In the genomic region with DNA sequence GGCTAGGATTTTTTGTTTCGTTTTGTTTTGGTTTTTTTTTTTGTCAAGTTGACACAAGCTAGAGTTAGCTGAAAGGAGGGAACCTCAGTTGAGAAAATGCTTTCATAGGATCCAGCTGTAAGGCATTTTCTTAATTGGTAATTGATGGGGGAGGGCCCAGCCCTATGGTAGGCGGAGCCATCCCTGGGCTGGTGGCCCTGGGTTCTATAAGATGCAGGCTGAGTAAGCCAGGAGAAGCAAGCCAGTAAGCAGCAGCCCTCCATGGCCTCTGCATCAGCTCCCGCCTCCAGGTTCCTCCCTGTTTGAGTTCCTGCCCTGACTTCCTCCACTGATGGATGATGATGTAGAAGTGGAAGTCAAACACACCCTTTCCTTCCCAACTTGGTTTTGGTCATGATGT, we compare ENCODE assay signal across 19 mouse cellular contexts. TPM values are rescaled to one million over a fixed set of nuclear protein-coding genes. Genes with fewer than 3 reads are reported as not detected.
"Had no signal": no experiment of that assay in that cellular context is flagged by ENCODE, and none has a peak within 500 bp of the region (broad histone marks: within the 10 kb centered on the region; RNA-seq: fewer than 3 reads in every experiment).

No protein-coding gene starts in this region.

- H3K27me3 ChIP-seq: lung, embryonic 15.5 days; neural tube, embryonic 13.5 days had no signal

- H3K4me3 ChIP-seq: layer of hippocampus, adult 2 months; left cerebral cortex, adult 2 months; liver, embryonic 13.5 days; lung, embryonic 15.5 days; megakaryocyte, embryonic 14.5 days; midbrain, embryonic 10.5 days; midbrain, embryonic 13.5 days; myocyte; neural tube, embryonic 13.5 days had no signal

- DNase-seq: kidney, adult 9 months; kidney, postnatal 14 days; layer of hippocampus, postnatal 36 days; liver, embryonic 13.5 days; lung, postnatal 10 days; lung, postnatal 36 days; right cerebral cortex, postnatal 25 days; thymus, adult 18-20 months; thymus, postnatal 4 days had no signal

- H3K9ac ChIP-seq: liver, embryonic 13.5 days; lung, embryonic 15.5 days; midbrain, embryonic 13.5 days; neural tube, embryonic 13.5 days had no signal

- H3K4me2 ChIP-seq: liver, embryonic 13.5 days; lung, embryonic 15.5 days; midbrain, embryonic 13.5 days; neural tube, embryonic 13.5 days had no signal

- ATAC-seq: midbrain, embryonic 13.5 days; midbrain, embryonic 16.5 days had no signal

- H3K27ac ChIP-seq: layer of hippocampus, adult 2 months; left cerebral cortex, adult 2 months; liver, embryonic 13.5 days; lung, embryonic 15.5 days; midbrain, embryonic 10.5 days; midbrain, embryonic 13.5 days; neural tube, embryonic 13.5 days had no signal

- H3K36me3 ChIP-seq: liver, embryonic 13.5 days; lung, embryonic 15.5 days; midbrain, embryonic 10.5 days; midbrain, embryonic 13.5 days; neural tube, embryonic 13.5 days had no signal

- H3K9me3 ChIP-seq: liver, embryonic 13.5 days; lung, embryonic 15.5 days; megakaryocyte, embryonic 14.5 days; midbrain, embryonic 10.5 days; midbrain, embryonic 13.5 days; neural tube, embryonic 13.5 days had no signal

RNA-seq across cellular contexts. Expression of a gene that starts 25.3 kb away (rescaled TPM):
- total RNA-seq: neutrophil, adult 5-6 weeks had no signal
